Mouse (Mus musculus) c-Kit-positive CD71-negative TER-119-negative erythroid progenitor cells, embryonic 14.5 days (primary cell): ENCODE data around the gene Theg.

Source experiments
- DNase-seq: peaks from one replicate; pipeline ENCODE4 v3.0.0-alpha.2; 2013; ENCODE audit warnings: low read depth

The Theg gene

GRCm38 (mm10) chr10:79594872-79595589 lies 7.9 kb upstream of the Theg start:
- DNase-seq = no peak

- no peak for DNase-seq
These were observed 7.0 kb upstream of the Theg start for GRCm38 (mm10) chr10:79594111-79594510.

- no peak for DNase-seq
These were observed 3.6 kb upstream of the Theg start for GRCm38 (mm10) chr10:79590702-79591101.

- DNase-seq = no peak
These were observed 608 bp upstream of the Theg start for GRCm38 (mm10) chr10:79587752-79588126.

GRCm38 (mm10) chr10:79586243-79586642 lies 888 bp downstream of the Theg start:
- no peak for DNase-seq

- DNase-seq = no peak
These were observed 1.4 kb downstream of the Theg start for GRCm38 (mm10) chr10:79585723-79586122.

GRCm38 (mm10) chr10:79585136-79585535 lies 2.0 kb downstream of the Theg start:
- no peak for DNase-seq

- DNase-seq = no peak
These were observed 2.7 kb downstream of the Theg start for GRCm38 (mm10) chr10:79584426-79584825.

- no peak for DNase-seq
These were observed 3.1 kb downstream of the Theg start for GRCm38 (mm10) chr10:79584021-79584420.

- no peak for DNase-seq
These were observed 5.6 kb downstream of the Theg start for GRCm38 (mm10) chr10:79581501-79581900.

- DNase-seq = peak; percentile 50
These were observed 6.3 kb downstream of the Theg start for GRCm38 (mm10) chr10:79580811-79581210.

- DNase-seq = no peak
These were observed 6.8 kb downstream of the Theg start for GRCm38 (mm10) chr10:79580356-79580755.

GRCm38 (mm10) chr10:79579781-79580180 lies 7.3 kb downstream of the Theg start:
- DNase-seq = no peak

- no peak for DNase-seq
These were observed 8.2 kb downstream of the Theg start for GRCm38 (mm10) chr10:79578891-79579290.

GRCm38 (mm10) chr10:79578276-79578675 lies 8.9 kb downstream of the Theg start:
- no peak for DNase-seq

GRCm38 (mm10) chr10:79577376-79577775 lies 9.8 kb downstream of the Theg start:
- DNase-seq = no peak

- no peak for DNase-seq
These were observed 11.4 kb downstream of the Theg start for GRCm38 (mm10) chr10:79575754-79576153.

GRCm38 (mm10) chr10:79574796-79575195 lies 12.3 kb downstream of the Theg start:
- DNase-seq = no peak

GRCm38 (mm10) chr10:79574350-79574749 lies 12.8 kb downstream of the Theg start:
- no peak for DNase-seq

- no peak for DNase-seq
These were observed 13.5 kb downstream of the Theg start for GRCm38 (mm10) chr10:79573611-79574010.

- DNase-seq = no peak
These were observed 15.8 kb downstream of the Theg start for GRCm38 (mm10) chr10:79571314-79571713.

GRCm38 (mm10) chr10:79569921-79570320 lies 17.2 kb downstream of the Theg start:
- DNase-seq = no peak

GRCm38 (mm10) chr10:79559716-79560115 lies 27.4 kb downstream of the Theg start:
- no peak for DNase-seq

- no peak for DNase-seq
These were observed 29.6 kb downstream of the Theg start for GRCm38 (mm10) chr10:79557496-79557895.
